Mouse (Mus musculus) neutrophil, adult 65 days (primary cell): ENCODE results near the gene Krtap13. TPM values are rescaled to one million over a fixed set of nuclear protein-coding genes. Genes with fewer than 3 reads are reported as not detected.

ENCODE experiments used
- total RNA-seq: library from RNA; stranded (reverse); gene quantifications from 2 replicates; pipeline ENCODE4 v1.2.4, GENCODE M21; 2023

Krtap13 gene
- total RNA-seq, result not detected in 2 replicates

GRCm38 (mm10) chr16:88751535-88751934 lies at the start of gene Krtap13:
Krtap13 (minus strand) TSS chr16:88751635.

GRCm38 (mm10) chr16:88777596-88777995 lies 26.2 kb upstream of the Krtap13 start, which contains the start of gene Gm5965:
Gm5965 (plus strand) TSS chr16:88777896.

GRCm38 (mm10) chr16:88774106-88774505 lies 22.7 kb upstream of the Krtap13 start, which contains the start of gene 2310057N15Rik:
2310057N15Rik (minus strand) TSS chr16:88774206.

GRCm38 (mm10) chr16:88758547-88758946 lies 7.1 kb upstream of the Krtap13 start, which contains the start of gene 2310034C09Rik:
2310034C09Rik (plus strand) TSS chr16:88758847.

GRCm38 (mm10) chr16:88728812-88729275 lies 22.6 kb downstream of the Krtap13 start, which contains the start of gene Krtap13-1:
Krtap13-1 (plus strand) TSS chr16:88728862.

GRCm38 (mm10) chr16:88707496-88708012 lies 43.9 kb downstream of the Krtap13 start, which contains the start of gene 2310061N02Rik:
2310061N02Rik (minus strand) TSS chr16:88707962.

Other genes with a start within 250 kb of the Krtap13 start
- gene Cldn17, start 244.7 kb downstream of the Krtap13 start, total RNA-seq, result not detected in 2 replicates
- gene Cldn8, start 188.5 kb downstream of the Krtap13 start, total RNA-seq, result not detected in 2 replicates
- gene Krtap24-1, start 139.4 kb downstream of the Krtap13 start, total RNA-seq, result not detected in 2 replicates
- gene 2310079G19Rik, start 124.0 kb downstream of the Krtap13 start, total RNA-seq, result not detected in 2 replicates
- not detected in 2 replicates for gene Krtap26-1, start 103.8 kb downstream of the Krtap13 start, total RNA-seq
- not detected in 2 replicates for gene Krtap27-1, start 80.0 kb downstream of the Krtap13 start, total RNA-seq
- not detected in 2 replicates for gene 2310061N02Rik, start 43.7 kb downstream of the Krtap13 start, total RNA-seq
- gene Krtap13-1, start 22.8 kb downstream of the Krtap13 start, total RNA-seq, result not detected in 2 replicates
- gene 2310034C09Rik, start 7.2 kb upstream of the Krtap13 start, total RNA-seq, result not detected in 2 replicates
- not detected in 2 replicates for gene 2310057N15Rik, start 22.6 kb upstream of the Krtap13 start, total RNA-seq
- gene Gm5965, start 26.3 kb upstream of the Krtap13 start, total RNA-seq, result not detected in 2 replicates
- gene Gm20741, start 60.6 kb upstream of the Krtap13 start, total RNA-seq, result not detected in 2 replicates
- not detected in 2 replicates for gene Krtap15, start 68.6 kb upstream of the Krtap13 start, total RNA-seq
- not detected in 2 replicates for gene Krtap14, start 74.5 kb upstream of the Krtap13 start, total RNA-seq
- not detected in 2 replicates for gene Krtap19-1, start 117.8 kb upstream of the Krtap13 start, total RNA-seq
- gene Krtap19-2, start 122.6 kb upstream of the Krtap13 start, total RNA-seq, result not detected in 2 replicates
- gene Krtap19-3, start 126.4 kb upstream of the Krtap13 start, total RNA-seq, result not detected in 2 replicates
- not detected in 2 replicates for gene Krtap19-4, start 133.5 kb upstream of the Krtap13 start, total RNA-seq
- gene Krtap19-5, start 144.8 kb upstream of the Krtap13 start, total RNA-seq, result not detected in 2 replicates
- not detected in 2 replicates for gene Krtap19-9b, start 180.6 kb upstream of the Krtap13 start, total RNA-seq
- gene Krtap16-3, start 211.2 kb upstream of the Krtap13 start, total RNA-seq, result not detected in 2 replicates